Mouse (Mus musculus): ENCODE data around the gene Gm10031. TPM values are rescaled to one million over a fixed set of nuclear protein-coding genes. Genes with fewer than 3 reads are reported as not detected.
A peak's percentile ranks its signal among the peaks of the same experiment; 100 is the strongest.
"Not testable (repeated sequence)": the region's sequence is repeated elsewhere in the genome, so short reads cannot be mapped to it uniquely, and the experiment has no call there.

Gm10031 gene
- polyA plus RNA-seq, 1 experiment from 2014 or later, result 0.38 TPM

DNA sequence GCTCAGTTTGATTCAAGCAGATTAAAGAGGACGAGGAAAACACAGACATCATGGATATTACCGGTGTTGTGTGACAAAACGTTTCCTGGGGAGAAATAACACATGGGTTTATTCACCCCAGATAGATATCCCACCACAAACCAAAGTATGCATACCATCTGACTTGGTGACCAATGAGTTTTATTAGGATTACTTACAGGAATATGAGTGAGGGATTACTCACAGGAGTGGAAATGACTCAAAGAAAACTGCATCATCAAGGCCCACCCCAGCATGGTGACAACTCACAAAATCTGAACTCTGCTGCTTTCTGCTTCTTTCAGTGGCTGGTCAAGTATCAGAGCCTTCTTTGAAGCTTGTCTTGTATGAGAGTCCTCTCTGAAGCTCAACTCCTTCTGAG, 16.1 kb upstream of the Gm10031 start:
- no peak overlapping the region for H3K4me2 ChIP-seq (replicated peaks)
- no peaks in the 10 kb centered on the region for H3K27me3 ChIP-seq
- H3K4me1 ChIP-seq, result no peaks in the 10 kb centered on the region
- ATAC-seq (ENCODE audit: insufficient number of reproducible peaks, insufficient read depth, low FRiP score, low TSS enrichment), result no peak
- no peaks in the 10 kb centered on the region for H3K9me3 ChIP-seq
- no peak overlapping the region for H3K27ac ChIP-seq
- H3K9ac ChIP-seq, result no peak overlapping the region
- H3K4me3 ChIP-seq, result no peak overlapping the region
- 68% methylated on average over 3 of the region's 3 CpGs for WGBS
- H3K36me3 ChIP-seq, result no peaks in the 10 kb centered on the region

- 76% methylated on average over 3 of the region's 3 CpGs for WGBS
- Histone ChIP-seq H3K4me3 (no peak overlapping the region), H3K9ac (no peak overlapping the region), H3K27me3 (no peaks in the 10 kb centered on the region), H3K9me3 (no peaks in the 10 kb centered on the region), H3K36me3 (no peaks in the 10 kb centered on the region), H3K4me2 (replicated peaks) (no peak overlapping the region), H3K27ac (no peak overlapping the region), H3K4me1 (no peaks in the 10 kb centered on the region)
- ATAC-seq (ENCODE audit: insufficient number of reproducible peaks, insufficient read depth, low FRiP score, low TSS enrichment), result no peak
Observed at GRCm38 (mm10) chr1:156520136-156520780, 3.6 kb upstream of the Gm10031 start.

DNA sequence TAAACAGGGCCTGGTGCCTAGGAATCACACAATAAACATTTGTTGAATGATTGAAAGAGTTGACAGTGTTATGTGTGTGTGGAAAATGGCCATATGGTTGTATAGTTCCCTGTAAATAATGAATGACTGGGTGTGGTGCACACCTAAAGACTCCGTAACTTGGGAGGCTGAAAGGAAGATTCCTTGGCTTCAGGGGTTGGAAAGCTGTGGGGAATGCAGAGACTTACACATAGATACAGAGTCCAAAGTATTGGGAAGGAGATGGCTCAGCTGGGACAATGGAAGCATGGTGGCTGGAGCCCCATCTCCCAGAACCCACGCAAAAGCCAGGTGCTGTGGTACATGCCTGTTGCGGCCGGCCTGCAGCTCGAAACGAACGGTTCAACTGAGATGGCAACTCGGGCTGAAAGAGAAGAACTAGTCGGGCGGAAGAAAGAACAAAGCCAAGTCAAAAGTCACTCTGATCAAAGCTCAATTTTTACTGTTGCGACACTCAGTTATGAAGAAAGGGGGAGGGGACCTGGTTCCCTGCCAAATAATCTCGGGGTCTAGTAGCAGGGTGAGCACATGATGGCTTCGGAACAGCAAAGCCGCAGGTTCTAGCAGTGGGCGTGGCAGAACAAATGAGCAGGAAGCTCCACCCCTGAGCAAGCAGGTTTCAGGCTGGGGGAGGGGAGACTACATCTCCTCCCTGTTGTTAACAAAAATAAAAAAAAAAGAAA, 1.9 kb upstream of the Gm10031 start:
- Histone ChIP-seq H3K4me2 (replicated peaks) (0 out of 2 replicates have a peak overlapping the region, but pooled peaks have one; percentile 7), H3K27me3 (no peaks in the 10 kb centered on the region), H3K9ac (no peak overlapping the region), H3K9me3 (no peaks in the 10 kb centered on the region), H3K36me3 (no peaks in the 10 kb centered on the region), H3K27ac (no peak overlapping the region), H3K4me3 (no peak overlapping the region), H3K4me1 (no peaks in the 10 kb centered on the region)
- no peak for ATAC-seq (ENCODE audit: insufficient number of reproducible peaks, insufficient read depth, low FRiP score, low TSS enrichment)
- WGBS, result 74% methylated on average over 15 of the region's 15 CpGs

DNA sequence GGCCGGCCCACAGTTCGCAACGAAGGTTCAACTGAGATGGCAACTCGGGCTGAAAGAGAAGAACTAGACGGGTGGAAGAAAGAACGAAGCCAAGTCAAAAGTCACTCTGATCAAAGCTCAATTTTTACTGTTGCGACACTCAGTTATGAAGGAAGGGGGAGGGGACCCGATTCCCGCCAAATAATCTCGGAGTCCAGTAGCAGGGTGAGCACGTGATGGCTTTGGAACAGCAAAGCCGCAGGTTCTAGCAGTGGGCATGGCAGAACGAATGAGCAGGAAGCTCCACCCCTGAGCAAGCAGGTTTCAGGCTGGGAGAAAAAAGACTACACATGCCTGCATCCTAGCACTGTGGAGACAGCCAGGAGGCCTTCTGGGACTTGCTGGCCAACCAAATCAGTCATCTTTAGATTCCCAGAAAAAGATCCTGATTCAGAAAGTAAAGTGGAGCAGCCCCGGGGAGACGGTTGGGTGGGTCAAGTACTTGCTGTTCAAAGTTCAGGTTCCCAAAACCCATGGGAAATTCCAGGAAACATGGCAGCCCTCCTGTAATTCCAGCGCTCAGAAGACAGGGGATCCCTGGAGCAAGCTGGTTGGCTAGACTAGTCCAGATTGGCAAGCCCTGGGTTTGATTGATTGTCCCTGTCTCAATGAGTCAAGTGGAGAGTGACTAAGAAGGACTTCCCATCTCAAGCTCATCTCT, 8.8 kb downstream of the Gm10031 start:
- not testable (repeated sequence) for H3K4me3 ChIP-seq; H3K27me3 ChIP-seq; H3K9ac ChIP-seq; H3K9me3 ChIP-seq; H3K27ac ChIP-seq; H3K4me2 ChIP-seq (replicated peaks); H3K36me3 ChIP-seq; H3K4me1 ChIP-seq; ATAC-seq (ENCODE audit: insufficient number of reproducible peaks, insufficient read depth, low FRiP score, low TSS enrichment)
- WGBS, result 83% methylated on average over 16 of the region's 16 CpGs

- Histone ChIP-seq H3K27me3 (no peaks in the 10 kb centered on the region), H3K9ac (no peak overlapping the region), H3K36me3 (no peaks in the 10 kb centered on the region), H3K4me1 (no peaks in the 10 kb centered on the region), H3K9me3 (no peaks in the 10 kb centered on the region), H3K4me3 (no peak overlapping the region), H3K27ac (no peak overlapping the region), H3K4me2 (replicated peaks) (no peak overlapping the region)
- ATAC-seq (ENCODE audit: insufficient number of reproducible peaks, insufficient read depth, low FRiP score, low TSS enrichment), result no peak
- 87% methylated on average over 3 of the region's 3 CpGs for WGBS
Observed at GRCm38 (mm10) chr1:156533483-156533882, 9.7 kb downstream of the Gm10031 start.

DNA sequence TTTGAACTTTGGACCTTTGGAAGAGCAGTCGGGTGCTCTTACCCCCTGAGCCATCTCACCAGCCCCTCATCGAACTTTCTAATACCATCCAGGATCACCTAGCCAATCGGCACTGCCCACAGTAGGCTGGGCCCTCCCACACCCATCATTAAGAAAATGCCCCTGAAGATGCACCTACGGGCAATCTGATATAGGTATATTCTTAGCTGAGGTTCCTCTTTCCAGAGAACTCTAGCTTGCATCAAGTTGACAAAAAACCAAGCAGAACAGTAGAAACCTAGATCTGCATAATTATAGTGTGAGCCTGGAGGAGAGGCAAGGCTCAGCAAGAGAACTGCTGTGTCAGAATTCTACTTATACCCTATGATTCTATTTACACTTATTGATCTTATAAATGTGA, 10.1 kb downstream of the Gm10031 start:
- WGBS, result 82% methylated on average over 4 of the region's 4 CpGs
- no peak for ATAC-seq (ENCODE audit: insufficient number of reproducible peaks, insufficient read depth, low FRiP score, low TSS enrichment)

GRCm38 (mm10) chr1:156537031-156537430, 13.2 kb downstream of the Gm10031 start:
- no peak overlapping the region for H3K9ac ChIP-seq
- H3K4me1 ChIP-seq, result no peaks in the 10 kb centered on the region
- H3K9me3 ChIP-seq, result no peaks in the 10 kb centered on the region
- no peak for ATAC-seq (ENCODE audit: insufficient number of reproducible peaks, insufficient read depth, low FRiP score, low TSS enrichment)
- no peak overlapping the region for H3K4me2 ChIP-seq (replicated peaks)
- H3K36me3 ChIP-seq, result no peaks in the 10 kb centered on the region
- no peak overlapping the region for H3K4me3 ChIP-seq
- WGBS, result 74% methylated on average over 2 of the region's 2 CpGs
- no peak overlapping the region for H3K27ac ChIP-seq
- no peaks in the 10 kb centered on the region for H3K27me3 ChIP-seq

More for the DNA sequence above, 10.1 kb downstream of the Gm10031 start:
- no peaks in the 10 kb centered on the region for H3K4me1 ChIP-seq
- no peak overlapping the region for H3K9ac ChIP-seq
- H3K36me3 ChIP-seq, result no peaks in the 10 kb centered on the region
- H3K4me2 ChIP-seq (replicated peaks), result no peak overlapping the region
- H3K4me3 ChIP-seq, result no peak overlapping the region
- H3K9me3 ChIP-seq, result no peaks in the 10 kb centered on the region
- no peaks in the 10 kb centered on the region for H3K27me3 ChIP-seq
- H3K27ac ChIP-seq, result no peak overlapping the region

GRCm38 (mm10) chr1:156537701-156538100, 13.9 kb downstream of the Gm10031 start:
- Histone ChIP-seq H3K9ac (no peak overlapping the region), H3K36me3 (no peaks in the 10 kb centered on the region), H3K4me3 (no peak overlapping the region), H3K4me1 (no peaks in the 10 kb centered on the region), H3K27me3 (no peaks in the 10 kb centered on the region), H3K4me2 (replicated peaks) (no peak overlapping the region), H3K27ac (no peak overlapping the region), H3K9me3 (no peaks in the 10 kb centered on the region)
- no peak for ATAC-seq (ENCODE audit: insufficient number of reproducible peaks, insufficient read depth, low FRiP score, low TSS enrichment)
- 82% methylated on average over 6 of the region's 6 CpGs for WGBS

DNA sequence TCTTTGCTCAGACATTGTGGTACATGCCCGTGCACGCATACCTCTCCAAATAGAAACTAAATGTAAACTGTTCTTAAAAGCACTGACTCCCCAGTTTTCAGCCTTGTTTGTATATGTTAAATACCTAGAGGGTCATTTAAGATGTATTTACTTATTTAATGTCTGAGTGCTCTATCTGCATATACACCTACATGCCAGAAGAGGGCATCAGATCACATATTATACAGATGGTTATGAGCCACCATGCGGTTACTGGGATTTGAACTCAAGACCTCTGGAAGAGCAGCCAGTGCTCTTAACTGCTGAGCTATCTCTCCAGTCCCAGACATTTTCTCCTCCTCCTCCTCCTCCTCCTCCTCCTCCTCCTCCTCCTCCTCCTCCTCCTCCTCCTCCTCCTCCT, 14.6 kb downstream of the Gm10031 start:
- 73% methylated on average over 3 of the region's 3 CpGs for WGBS
- no peak overlapping the region for H3K27ac ChIP-seq
- H3K36me3 ChIP-seq, result no peaks in the 10 kb centered on the region
- H3K4me1 ChIP-seq, result no peaks in the 10 kb centered on the region
- H3K9ac ChIP-seq, result no peak overlapping the region
- ATAC-seq (ENCODE audit: insufficient number of reproducible peaks, insufficient read depth, low FRiP score, low TSS enrichment), result no peak
- no peaks in the 10 kb centered on the region for H3K27me3 ChIP-seq
- H3K4me2 ChIP-seq (replicated peaks), result no peak overlapping the region
- no peaks in the 10 kb centered on the region for H3K9me3 ChIP-seq
- no peak overlapping the region for H3K4me3 ChIP-seq

- no peaks in the 10 kb centered on the region for H3K36me3 ChIP-seq
- no peak overlapping the region for H3K4me3 ChIP-seq
- H3K9me3 ChIP-seq, result no peaks in the 10 kb centered on the region
- H3K4me2 ChIP-seq (replicated peaks), result no peak overlapping the region
- peaks cover 5% of the 10 kb centered on the region; the same call in 1 of the 2 replicates for H3K4me1 ChIP-seq
- H3K27me3 ChIP-seq, result no peaks in the 10 kb centered on the region
- ATAC-seq (ENCODE audit: insufficient number of reproducible peaks, insufficient read depth, low FRiP score, low TSS enrichment), result no peak
- no peak overlapping the region for H3K9ac ChIP-seq
- WGBS, result 46% methylated on average over 4 of the region's 4 CpGs
- no peak overlapping the region for H3K27ac ChIP-seq
Observed at GRCm38 (mm10) chr1:156539787-156540560, 16.2 kb downstream of the Gm10031 start.

GRCm38 (mm10) chr1:156543999-156544398, 20.2 kb downstream of the Gm10031 start:
- Histone ChIP-seq H3K9me3 (no peaks in the 10 kb centered on the region), H3K36me3 (no peaks in the 10 kb centered on the region), H3K9ac (no peak overlapping the region), H3K27me3 (no peaks in the 10 kb centered on the region), H3K27ac (no peak overlapping the region), H3K4me2 (replicated peaks) (no peak overlapping the region), H3K4me3 (no peak overlapping the region), H3K4me1 (peaks cover 5% of the 10 kb centered on the region; the same call in 1 of the 2 replicates)
- no peak for ATAC-seq (ENCODE audit: insufficient number of reproducible peaks, insufficient read depth, low FRiP score, low TSS enrichment)
- WGBS, result 28% methylated on average over 12 of the region's 12 CpGs
